Mouse (Mus musculus): ENCODE data around the gene Cenpn.

DNA sequence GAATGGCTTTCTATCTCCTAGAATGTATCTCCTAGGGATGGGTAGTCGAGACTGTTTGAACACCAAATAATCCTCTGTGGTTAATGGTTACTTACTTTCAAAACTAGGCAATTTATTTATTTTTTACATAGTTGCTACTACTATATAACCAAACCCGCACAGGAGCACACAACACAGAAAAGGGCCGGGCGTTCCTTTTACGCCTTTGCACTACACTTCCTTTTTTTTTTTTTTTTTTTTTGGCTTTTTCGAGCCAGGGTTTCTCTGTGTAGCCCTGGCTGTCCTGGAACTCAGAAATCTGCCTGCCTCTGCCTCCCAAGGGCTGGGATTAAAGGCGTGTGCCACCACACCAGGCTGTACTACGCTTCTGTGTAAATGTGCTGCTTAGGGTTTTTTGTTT, 40.1 kb upstream of the Cenpn start:
- no peak for TF ChIP-seq CEBPB (IDR thresholded peaks at IDR 0.05; ENCODE audit: insufficient read depth, poor library complexity, severe bottlenecking)
- no peak for TF ChIP-seq POLR2AphosphoS2 (IDR thresholded peaks at IDR 0.05; ENCODE audit: insufficient read length, low read depth)
- TF ChIP-seq POLR2A (IDR thresholded peaks at IDR 0.05; ENCODE audit: insufficient read length, low read depth): no peak
- no peak for TF ChIP-seq MYOG (IDR thresholded peaks at IDR 0.05; ENCODE audit: control insufficient read depth in 1 of 3, insufficient read depth in 1 of 3, insufficient read length in 2 of 3, low read depth in 2 of 3)
- TF ChIP-seq E2F4 (IDR thresholded peaks at IDR 0.05; ENCODE audit: insufficient read depth): no peak

All from myocyte (in vitro differentiated cells).